Mouse (Mus musculus) neural tube, embryonic 11.5 days (tissue): ENCODE data around the gene Bnip1. TPM values are rescaled to one million over a fixed set of nuclear protein-coding genes. Genes with fewer than 3 reads are reported as not detected.

ENCODE experiments used
- ATAC-seq: fragments of 200-750 bp; cut with Nextera tagmentation; 2 replicates; pipeline ENCODE4 v1.8.0; 2017; ENCODE audit warnings: moderate number of reproducible peaks, mild to moderate bottlenecking, moderate TSS enrichment, moderate library complexity; ENCODE audit not compliant: insufficient read depth, low FRiP score, low TSS enrichment
- DNase-seq: peaks from one replicate; pipeline ENCODE4 v3.0.0-alpha.2; 2015; ENCODE audit warnings: low spot score
- H3K27ac ChIP-seq: fragments of 300-500 bp; sonication (generic); 2 replicates; pipeline ENCODE4 v1.5.1; 2014; ENCODE audit warnings: low read depth, mild to moderate bottlenecking, low read length
- H3K27me3 ChIP-seq: fragments of 300-500 bp; sonication (generic); 2 replicates; pipeline ENCODE4 v1.6.1; 2014; ENCODE audit warnings: mild to moderate bottlenecking, low read length, mixed read lengths; ENCODE audit not compliant: control insufficient read depth, insufficient read depth
- H3K36me3 ChIP-seq: fragments of 300-500 bp; sonication (generic); 2 replicates; pipeline ENCODE4 v1.6.1; 2014; ENCODE audit warnings: mild to moderate bottlenecking, low read length, moderate library complexity, mixed read lengths; ENCODE audit not compliant: control insufficient read depth, insufficient read depth
- H3K4me1 ChIP-seq: fragments of 300-500 bp; sonication (generic); 2 replicates; pipeline ENCODE4 v1.6.1; 2014; ENCODE audit warnings: low read length, mixed read lengths; ENCODE audit not compliant: control insufficient read depth, insufficient read depth
- H3K4me2 ChIP-seq: fragments of 300-500 bp; sonication (generic); 2 replicates; pipeline ENCODE4 v1.6.1; 2014; ENCODE audit warnings: low read depth, mild to moderate bottlenecking, moderate library complexity
- H3K4me3 ChIP-seq: fragments of 300-500 bp; sonication (generic); 2 replicates; pipeline ENCODE4 v1.5.1; 2014; ENCODE audit warnings: low read depth, low read length
- H3K9ac ChIP-seq: fragments of 300-500 bp; sonication (generic); 2 replicates; pipeline ENCODE4 v1.6.1; 2014; ENCODE audit warnings: mild to moderate bottlenecking, low read length
- H3K9me3 ChIP-seq: fragments of 300-500 bp; sonication (generic); 2 replicates; pipeline ENCODE4 v1.6.1; 2016; ENCODE audit warnings: low read length; ENCODE audit not compliant: control insufficient read depth
- WGBS: fragments of 180-500 bp; shearing (Covaris S2); extraction: QIAGEN DNeasy Blood & Tissue Kit; methylation state at CpG from one replicate; pipeline ENCODE4 v1.1.7; 2014; 5-methylcytosine and 5-hydroxymethylcytosine counted together
- polyA plus RNA-seq: library from polyadenylated mRNA; unstranded; fragments of >200 nt; fragmentation: Nextera tagmentation; extraction: Ambion mirVana; gene quantifications from 2 replicates; pipeline ENCODE4 v1.2.1, GENCODE M21; 2014

Gene Bnip1
- polyA plus RNA-seq, 1 experiment from 2014 or later, result 51.6 TPM

DNA sequence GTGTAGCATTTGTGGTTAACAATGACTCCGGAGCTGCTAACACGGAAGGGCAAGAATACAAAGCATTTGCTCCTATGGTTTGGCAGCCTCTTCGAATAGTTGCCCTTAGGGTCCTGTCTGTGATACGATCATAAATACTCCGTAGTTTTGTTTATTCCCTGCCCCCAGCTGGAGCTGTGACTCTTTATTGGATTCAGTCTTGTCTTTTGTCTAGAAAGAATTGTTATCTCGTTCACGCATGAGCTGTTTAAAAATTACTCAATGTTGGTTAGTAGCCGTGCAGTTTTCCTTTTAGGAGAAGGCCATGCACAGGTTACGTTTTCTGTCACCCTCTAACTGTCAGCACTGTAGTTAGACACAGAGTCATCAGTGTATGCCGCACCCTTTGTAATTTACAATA is 4.7 kb upstream of the Bnip1 start:
- Histone ChIP-seq H3K27ac (0 out of 2 replicates have a peak overlapping the region, but pooled peaks have one; percentile 44), H3K4me2 (no peak overlapping the region), H3K9me3 (no peaks in the 10 kb centered on the region), H3K27me3 (no peaks in the 10 kb centered on the region), H3K9ac (no peak overlapping the region; the same call in 1 of the 2 replicates), H3K36me3 (no peaks in the 10 kb centered on the region), H3K4me3 (no peak overlapping the region), H3K4me1 (peaks cover 6% of the 10 kb centered on the region; the same call in 1 of the 2 replicates)
- DNase-seq (peak; percentile 23), ATAC-seq (peak; percentile 31; the same call in 1 of the 2 replicates)
- WGBS, result 46% methylated on average over 10 of the region's 10 CpGs

DNA sequence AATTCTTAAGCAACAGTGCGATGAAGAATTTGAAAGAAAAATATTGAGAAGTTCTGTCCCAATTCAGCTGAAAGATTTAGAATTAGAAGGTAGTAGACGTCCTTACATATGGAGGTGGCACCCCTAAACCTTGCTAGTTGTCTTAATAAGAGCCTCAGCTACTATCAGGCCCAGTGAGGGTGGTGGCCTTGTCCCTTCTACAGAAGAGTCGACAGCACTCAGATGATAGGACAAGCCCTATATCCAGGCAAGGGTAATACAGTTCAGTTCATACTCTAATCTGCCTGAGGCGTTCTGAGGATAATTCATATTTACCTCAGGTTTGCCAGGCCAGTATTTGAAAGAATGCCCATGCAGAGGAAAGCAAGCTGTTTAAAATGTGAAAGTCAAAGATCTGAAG is 2.9 kb upstream of the Bnip1 start:
- H3K9ac ChIP-seq, result no peak overlapping the region
- no peak for ATAC-seq
- peaks cover 10% of the 10 kb centered on the region for H3K4me1 ChIP-seq

GRCm38 (mm10) chr17:26778430-26779100 is 2.3 kb upstream of the Bnip1 start:
- Histone ChIP-seq H3K27ac (no peak overlapping the region), H3K4me3 (no peak overlapping the region), H3K36me3 (no peaks in the 10 kb centered on the region), H3K9ac (no peak overlapping the region), H3K27me3 (no peaks in the 10 kb centered on the region), H3K4me2 (no peak overlapping the region), H3K4me1 (peaks cover 10% of the 10 kb centered on the region), H3K9me3 (no peaks in the 10 kb centered on the region)
- ATAC-seq (no peak), DNase-seq (no peak)
- 99% methylated on average over 3 of the region's 3 CpGs for WGBS

More for the DNA sequence above, 2.9 kb upstream of the Bnip1 start:
- WGBS, result 92% methylated on average over 4 of the region's 4 CpGs
- no peak for DNase-seq
- no peak overlapping the region for H3K27ac ChIP-seq
- H3K4me2 ChIP-seq, result no peak overlapping the region
- H3K36me3 ChIP-seq, result no peaks in the 10 kb centered on the region
- H3K9me3 ChIP-seq, result no peaks in the 10 kb centered on the region
- H3K27me3 ChIP-seq, result no peaks in the 10 kb centered on the region
- no peak overlapping the region for H3K4me3 ChIP-seq

DNA sequence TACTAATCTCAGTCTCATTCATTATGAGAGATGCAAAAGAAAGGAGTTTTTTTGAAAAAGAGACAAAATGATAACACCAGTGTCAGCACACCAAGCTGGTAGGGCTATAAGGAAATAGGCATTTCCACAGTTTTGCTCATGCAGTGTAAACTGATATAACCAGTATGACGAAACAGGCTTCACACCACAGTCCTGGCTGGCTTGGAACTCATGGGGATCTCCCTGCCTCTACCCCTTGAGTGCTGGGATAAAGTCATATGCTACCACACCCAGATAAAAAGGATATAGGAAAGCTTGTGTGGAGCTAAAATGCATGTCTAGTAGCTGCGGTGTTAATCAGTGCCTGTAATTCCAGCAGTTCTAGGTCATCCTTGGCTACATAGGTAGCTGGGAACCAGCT is 1.4 kb upstream of the Bnip1 start:
- no peak overlapping the region for H3K9ac ChIP-seq
- no peak overlapping the region for H3K27ac ChIP-seq
- H3K9me3 ChIP-seq, result no peaks in the 10 kb centered on the region
- 0 out of 2 replicates have a peak, but pooled peaks cover 2% of the 10 kb centered on the region for H3K36me3 ChIP-seq
- H3K27me3 ChIP-seq, result no peaks in the 10 kb centered on the region
- DNase-seq, result no peak
- no peak overlapping the region for H3K4me3 ChIP-seq
- ATAC-seq, result no peak
- peaks cover 10% of the 10 kb centered on the region for H3K4me1 ChIP-seq
- WGBS, result 98% methylated on average over 2 of the region's 2 CpGs
- no peak overlapping the region for H3K4me2 ChIP-seq

DNA sequence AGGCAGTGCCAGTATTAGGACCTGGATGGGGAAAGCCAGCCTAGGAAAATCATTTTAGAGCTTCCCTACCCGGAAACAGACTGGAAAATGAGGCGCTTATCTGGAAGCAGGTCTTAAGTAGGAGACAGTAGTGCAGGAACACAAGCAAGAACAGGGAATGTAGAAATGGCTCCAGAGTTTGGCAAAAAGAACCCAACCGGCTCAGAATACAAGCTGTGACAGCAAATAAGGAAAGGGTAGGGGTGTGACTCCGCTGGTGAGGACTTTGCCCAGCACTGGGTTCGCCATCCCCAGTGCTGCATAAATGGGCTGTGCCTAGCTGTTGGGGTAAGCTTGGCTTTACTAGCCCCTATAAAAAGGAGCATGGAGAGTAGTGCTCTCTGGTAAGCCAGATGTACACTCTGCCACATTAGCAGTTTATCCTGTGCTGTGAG is 761 bp downstream of the Bnip1 start:
- Histone ChIP-seq H3K36me3 (0 out of 2 replicates have a peak, but pooled peaks cover 2% of the 10 kb centered on the region), H3K4me3 (peak overlapping the region; percentile 81), H3K27ac (no peak overlapping the region), H3K9me3 (no peaks in the 10 kb centered on the region), H3K27me3 (no peaks in the 10 kb centered on the region), H3K4me1 (peaks cover 5% of the 10 kb centered on the region), H3K9ac (peak overlapping the region; percentile 83), H3K4me2 (peak overlapping the region; percentile 70)
- WGBS, result 25% methylated on average over 5 of the region's 5 CpGs
- ATAC-seq (no peak), DNase-seq (no peak)

GRCm38 (mm10) chr17:26784525-26784924 is 3.7 kb downstream of the Bnip1 start:
- no peak overlapping the region for H3K4me3 ChIP-seq
- H3K27ac ChIP-seq, result no peak overlapping the region
- no peaks in the 10 kb centered on the region for H3K9me3 ChIP-seq
- no peak for DNase-seq
- no peak overlapping the region for H3K9ac ChIP-seq
- peaks cover 2% of the 10 kb centered on the region; the same call in 1 of the 2 replicates for H3K36me3 ChIP-seq
- no peak for ATAC-seq
- WGBS, result 89% methylated on average over 8 of the region's 8 CpGs
- H3K4me2 ChIP-seq, result no peak overlapping the region
- peaks cover 5% of the 10 kb centered on the region for H3K4me1 ChIP-seq
- H3K27me3 ChIP-seq, result no peaks in the 10 kb centered on the region

- Histone ChIP-seq H3K4me2 (no peak overlapping the region), H3K4me3 (no peak overlapping the region), H3K27ac (no peak overlapping the region), H3K27me3 (no peaks in the 10 kb centered on the region), H3K4me1 (peaks cover 3% of the 10 kb centered on the region), H3K9me3 (no peaks in the 10 kb centered on the region), H3K36me3 (peaks cover 6% of the 10 kb centered on the region), H3K9ac (no peak overlapping the region)
- DNase-seq (no peak), ATAC-seq (no peak)
- 89% methylated on average over 7 of the region's 7 CpGs for WGBS
These were observed 5.7 kb downstream of the Bnip1 start for GRCm38 (mm10) chr17:26786586-26786985.

GRCm38 (mm10) chr17:26788986-26789385 is 8.1 kb downstream of the Bnip1 start:
- Histone ChIP-seq H3K27me3 (no peaks in the 10 kb centered on the region), H3K9ac (no peak overlapping the region), H3K27ac (no peak overlapping the region), H3K4me3 (no peak overlapping the region), H3K4me2 (no peak overlapping the region), H3K9me3 (no peaks in the 10 kb centered on the region), H3K36me3 (peaks cover 5% of the 10 kb centered on the region), H3K4me1 (no peaks in the 10 kb centered on the region)
- ATAC-seq (no peak), DNase-seq (no peak)
- 92% methylated on average over 8 of the region's 8 CpGs for WGBS
